Mouse (Mus musculus): ENCODE data around the gene Ptx3.

The Ptx3 gene

GRCm38 (mm10) chr3:66219655-66220191, at the start of gene Ptx3:
Gene Ptx3, plus strand, starts transcription at chr3:66219910.
- ATAC-seq (ENCODE audit: low TSS enrichment): peak; percentile 42; the same call in 1 of the 2 replicates

- no peak for ATAC-seq (ENCODE audit: low TSS enrichment)
Measured at GRCm38 (mm10) chr3:66172907-66173306, 46.8 kb upstream of the Ptx3 start.

GRCm38 (mm10) chr3:66179647-66180046, 40.1 kb upstream of the Ptx3 start:
- ATAC-seq (ENCODE audit: low TSS enrichment): no peak

DNA sequence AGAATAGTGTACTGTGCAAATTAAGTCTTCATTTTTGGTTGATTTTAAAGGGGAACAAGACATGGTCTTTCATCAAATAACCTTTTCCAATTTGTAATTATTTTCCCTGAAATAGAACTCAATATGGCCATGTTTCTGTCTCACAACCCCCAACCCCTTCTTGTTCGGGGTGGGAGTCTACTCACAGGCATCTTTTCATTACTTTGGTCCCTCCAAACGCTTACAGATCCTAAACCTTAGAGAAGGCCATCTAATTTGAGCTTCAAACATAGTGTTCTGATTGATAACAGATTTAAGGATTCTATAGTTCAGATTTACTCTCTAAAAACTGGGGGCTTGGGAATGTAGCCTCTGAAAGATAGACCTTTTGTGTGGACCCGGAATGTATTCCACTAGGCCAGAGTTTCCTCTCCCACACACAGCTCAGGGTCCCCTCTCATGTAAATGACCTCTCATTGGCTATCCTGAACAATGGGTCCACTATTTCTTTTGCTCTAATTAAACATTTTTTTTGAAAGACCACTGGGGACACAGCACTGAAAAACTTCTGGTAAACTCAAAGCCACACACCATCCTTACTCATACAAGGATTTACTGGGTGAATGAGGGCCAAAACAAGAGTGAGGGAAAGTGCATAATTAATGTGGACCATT, 25.7 kb upstream of the Ptx3 start:
- ATAC-seq (ENCODE audit: low TSS enrichment): no peak

GRCm38 (mm10) chr3:66208836-66209573, 10.7 kb upstream of the Ptx3 start:
- ATAC-seq (ENCODE audit: low TSS enrichment): no peak

GRCm38 (mm10) chr3:66213524-66213923, 6.2 kb upstream of the Ptx3 start:
- no peak for ATAC-seq (ENCODE audit: low TSS enrichment)

- ATAC-seq (ENCODE audit: low TSS enrichment): no peak
Measured at GRCm38 (mm10) chr3:66215759-66216158, 4.0 kb upstream of the Ptx3 start.

- peak; percentile 96 for ATAC-seq (ENCODE audit: low TSS enrichment)
Measured at GRCm38 (mm10) chr3:66220554-66221242, 988 bp downstream of the Ptx3 start.

- peak; percentile 25; the same call in 1 of the 2 replicates for ATAC-seq (ENCODE audit: low TSS enrichment)
Measured at GRCm38 (mm10) chr3:66221243-66221611, 1.5 kb downstream of the Ptx3 start.

GRCm38 (mm10) chr3:66224931-66225537, 5.3 kb downstream of the Ptx3 start:
- ATAC-seq (ENCODE audit: low TSS enrichment): no peak

DNA sequence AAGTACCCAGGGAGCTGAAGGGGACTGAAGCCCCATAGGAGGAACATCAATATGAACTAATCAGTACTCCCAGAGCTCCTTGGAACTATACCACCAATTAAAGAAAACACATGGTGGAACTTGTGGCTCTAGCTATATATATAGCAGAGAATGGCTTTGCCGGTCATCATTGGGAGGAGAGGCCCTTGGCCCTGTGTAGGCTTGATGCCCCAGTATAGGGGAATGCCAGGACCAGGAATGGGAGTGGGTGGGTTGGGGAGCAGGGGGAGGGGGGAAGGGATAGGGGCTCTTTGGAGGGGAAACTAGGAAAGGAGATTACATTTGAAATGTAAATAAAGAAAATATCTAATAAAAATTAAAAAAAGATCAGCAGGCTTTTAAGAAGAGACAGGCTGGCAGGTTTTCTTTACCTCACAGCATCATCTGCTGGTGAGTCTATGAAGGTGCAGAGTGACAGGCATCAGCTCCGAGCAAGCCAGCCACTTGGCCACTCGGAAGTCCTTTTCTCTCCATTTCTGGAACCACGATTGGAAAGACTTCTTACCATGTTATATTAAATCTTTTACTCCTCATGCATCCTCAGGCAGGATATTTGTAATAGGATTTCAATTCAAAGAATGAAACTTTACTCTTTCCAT, 16.6 kb downstream of the Ptx3 start:
- ATAC-seq (ENCODE audit: low TSS enrichment): peak; percentile 86

DNA sequence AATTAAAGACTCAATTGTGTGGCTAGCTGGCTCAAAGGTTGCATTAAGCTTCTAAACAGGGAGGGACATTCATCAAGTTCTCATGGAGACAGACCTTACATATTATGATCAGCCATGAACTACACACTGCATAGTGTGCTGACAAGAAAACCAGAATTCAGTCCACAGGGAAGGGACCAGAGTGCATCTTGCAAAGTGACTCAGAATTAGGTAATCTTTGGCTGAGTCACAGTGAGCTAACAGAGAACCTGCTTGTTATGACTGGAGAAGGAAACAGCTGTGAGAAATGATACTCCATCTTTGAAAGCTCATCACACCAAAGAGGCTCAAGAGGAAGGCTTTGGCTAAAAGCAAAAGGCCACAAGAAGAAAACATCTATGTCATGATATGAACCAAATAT, 20.8 kb downstream of the Ptx3 start:
- ATAC-seq (ENCODE audit: low TSS enrichment): peak; percentile 84

DNA sequence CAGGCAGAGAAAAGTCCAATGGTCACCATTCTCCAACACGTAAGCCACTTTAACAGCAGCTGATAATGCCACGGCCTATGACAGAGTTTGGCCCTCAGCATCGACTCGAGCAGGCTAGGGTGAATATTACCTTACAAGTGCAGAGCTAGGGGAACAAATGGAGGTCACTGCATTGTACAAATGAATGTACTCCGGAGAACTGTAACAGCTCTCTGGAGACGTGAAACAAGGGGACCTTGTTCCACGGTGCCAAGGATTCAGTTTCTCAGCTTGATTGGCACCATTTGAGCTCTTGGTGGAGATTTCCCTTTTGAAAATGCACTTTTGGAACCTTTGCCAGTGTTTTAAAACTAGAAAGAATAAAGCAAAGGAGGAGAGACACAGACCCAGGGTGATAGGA, 32.1 kb downstream of the Ptx3 start:
- no peak for ATAC-seq (ENCODE audit: low TSS enrichment)

GRCm38 (mm10) chr3:66254504-66255105, 34.9 kb downstream of the Ptx3 start:
- ATAC-seq (ENCODE audit: low TSS enrichment): peak; percentile 94

DNA sequence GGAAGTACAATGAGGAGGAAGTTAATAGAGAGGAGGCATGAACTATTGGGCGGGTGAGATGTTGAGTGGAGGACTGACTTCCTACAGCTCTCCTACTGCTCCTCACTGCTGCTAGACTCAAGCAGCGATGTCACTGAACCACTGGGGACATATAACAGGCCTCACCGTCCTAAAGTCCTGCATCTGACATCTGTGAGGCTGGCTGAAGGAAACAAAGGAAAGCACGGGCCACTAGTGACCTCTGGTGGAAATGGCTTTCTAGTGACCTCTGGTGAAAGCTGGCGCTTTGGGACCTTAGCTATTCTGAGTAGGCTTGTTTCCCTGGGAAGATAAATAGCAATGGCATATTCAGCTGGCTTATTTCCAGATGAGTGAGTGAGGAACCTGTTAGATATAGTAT, 42.6 kb downstream of the Ptx3 start:
- ATAC-seq (ENCODE audit: low TSS enrichment): no peak

GRCm38 (mm10) chr3:66263270-66263669, 43.6 kb downstream of the Ptx3 start:
- ATAC-seq (ENCODE audit: low TSS enrichment): no peak

Measured in frontal cortex, adult (tissue).